Mouse (Mus musculus) lung, embryonic 16.5 days (tissue): ENCODE data around the gene Gm30083. TPM values are rescaled to one million over a fixed set of nuclear protein-coding genes. Genes with fewer than 3 reads are reported as not detected.

Source experiments
- ATAC-seq: fragments of 200-750 bp; cut with Nextera tagmentation; 2 replicates; pipeline ENCODE4 v1.8.0; 2017; ENCODE audit warnings: low read depth, mild to moderate bottlenecking, moderate library complexity
- H3K27ac ChIP-seq: fragments of 300-500 bp; sonication (generic); 2 replicates; pipeline ENCODE4 v1.5.1; 2014; ENCODE audit warnings: mild to moderate bottlenecking, control low read depth, low read length
- H3K27me3 ChIP-seq: fragments of 300-500 bp; sonication (generic); 2 replicates; pipeline ENCODE4 v1.6.1; 2014; ENCODE audit warnings: low read depth, low read length, mixed read lengths; ENCODE audit not compliant: control insufficient read depth, insufficient read depth
- H3K36me3 ChIP-seq: fragments of 300-500 bp; sonication (generic); 2 replicates; pipeline ENCODE4 v1.6.1; 2014; ENCODE audit warnings: low read length; ENCODE audit not compliant: control insufficient read depth, insufficient read depth
- H3K4me1 ChIP-seq: fragments of 300-500 bp; sonication (generic); replicated peaks from 2 replicates; pipeline ENCODE4 v1.6.1; 2014; ENCODE audit warnings: low read length, mixed read lengths; ENCODE audit not compliant: control insufficient read depth, insufficient read depth
- H3K4me2 ChIP-seq: fragments of 300-500 bp; sonication (generic); 2 replicates; pipeline ENCODE4 v1.6.1; 2014; ENCODE audit warnings: low read depth, low read length, control low read depth
- H3K4me3 ChIP-seq: fragments of 300-500 bp; sonication (generic); 2 replicates; pipeline ENCODE4 v1.5.1; 2014; ENCODE audit warnings: mild to moderate bottlenecking, low read length, control low read depth
- H3K9ac ChIP-seq: fragments of 300-500 bp; sonication (generic); 2 replicates; pipeline ENCODE4 v1.6.1; 2014; ENCODE audit warnings: low read length, control low read depth
- H3K9me3 ChIP-seq: fragments of 300-500 bp; sonication (generic); 2 replicates; pipeline ENCODE4 v1.6.1; 2016; ENCODE audit warnings: low read length; ENCODE audit not compliant: control insufficient read depth
- WGBS: fragments of 180-500 bp; shearing (Covaris S2); extraction: QIAGEN DNeasy Blood & Tissue Kit; methylation state at CpG from one replicate; pipeline ENCODE4 v1.1.7; 2014; 5-methylcytosine and 5-hydroxymethylcytosine counted together
- polyA plus RNA-seq: library from polyadenylated mRNA; unstranded; fragments of >200 nt; fragmentation: Nextera tagmentation; extraction: Ambion mirVana; gene quantifications from 2 replicates; pipeline ENCODE4 v1.2.1, GENCODE M21; 2015

Gm30083 gene
- polyA plus RNA-seq, result not detected in 2 replicates

GRCm38 (mm10) chr14:34015063-34015462 is at the start of gene Gm30083:
Gene Gm30083, minus strand, starts transcription at chr14:34015182.
- ATAC-seq, result no peak
- Histone ChIP-seq H3K4me3 (no peak within 1 kb of the TSS), H3K9ac (no peak within 1 kb of the TSS), H3K4me2 (no peak within 1 kb of the TSS), H3K27ac (no peak within 1 kb of the TSS), H3K4me1 (no peaks in the 10 kb centered on the region), H3K36me3 (no peaks in the 10 kb centered on the region), H3K9me3 (no peaks in the 10 kb centered on the region), H3K27me3 (no peaks in the 10 kb centered on the region)
- 88% methylated on average over 3 of the region's 3 CpGs for WGBS

DNA sequence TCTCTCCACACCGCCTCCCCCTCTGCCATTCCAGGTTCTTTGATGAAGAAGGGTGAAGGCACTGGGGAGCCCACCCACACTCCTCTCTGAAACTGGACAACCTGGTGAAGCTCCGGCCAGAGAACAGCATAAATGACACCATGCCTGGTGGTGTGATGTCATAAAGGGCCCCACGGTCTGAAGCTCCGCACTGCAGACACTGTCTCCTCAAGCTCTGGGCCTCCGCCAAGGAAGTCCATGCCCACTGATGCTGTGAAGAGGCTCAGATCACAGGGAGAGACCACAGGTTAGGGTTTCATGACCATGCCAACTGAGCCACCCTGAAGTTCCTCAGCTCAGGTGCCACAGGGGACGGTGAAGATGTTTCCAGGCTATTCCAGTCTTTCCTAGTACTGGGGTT is 37.5 kb upstream of the Gm30083 start, which contains the start of gene Antxrl:
Antxrl (plus strand) TSS at position 192 of the 400 bp plus-strand sequence.
- Histone ChIP-seq H3K4me3 (no peak within 1 kb of the TSS), H3K9ac (no peak within 1 kb of the TSS), H3K4me1 (no peaks in the 10 kb centered on the region), H3K27me3 (no peaks in the 10 kb centered on the region), H3K9me3 (no peaks in the 10 kb centered on the region), H3K27ac (no peak within 1 kb of the TSS), H3K4me2 (no peak within 1 kb of the TSS), H3K36me3 (no peaks in the 10 kb centered on the region)
- ATAC-seq, result no peak
- WGBS, result 82% methylated on average over 6 of the region's 6 CpGs

DNA sequence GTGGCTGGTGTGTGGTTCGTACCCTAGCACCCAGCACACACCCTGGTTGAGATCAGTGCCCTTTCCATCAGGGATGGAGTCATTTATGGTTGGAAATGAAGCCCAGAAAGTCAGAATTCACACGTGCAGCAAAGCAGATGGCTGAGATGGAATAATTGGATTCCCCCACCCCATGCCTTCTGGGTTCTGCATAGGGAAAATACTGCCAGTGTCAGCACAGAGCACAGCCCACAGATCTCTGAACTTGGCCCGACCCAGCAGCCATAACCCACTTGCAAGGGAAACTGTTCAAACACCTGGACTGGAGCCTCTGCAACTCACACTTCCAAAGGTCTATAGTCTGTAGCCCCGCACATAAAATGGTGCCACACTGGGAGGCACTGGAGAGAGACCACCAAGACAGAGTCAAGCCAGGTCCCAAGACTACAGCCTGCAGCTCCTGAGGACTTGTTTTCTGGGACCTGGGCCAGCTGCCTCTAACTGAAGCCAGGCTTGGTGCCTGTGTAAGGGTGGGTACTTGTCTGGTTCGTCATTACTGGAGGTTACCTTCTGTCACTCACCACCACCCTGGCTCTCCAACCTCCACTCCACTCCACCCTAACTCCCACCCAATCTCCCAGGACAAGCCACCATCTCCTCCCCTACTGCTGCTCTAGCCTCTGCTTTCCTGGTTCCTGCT is 35.3 kb upstream of the Gm30083 start:
- ATAC-seq, result no peak
- H3K27me3 ChIP-seq, result no peaks in the 10 kb centered on the region
- no peak overlapping the region for H3K4me3 ChIP-seq
- H3K9ac ChIP-seq, result no peak overlapping the region
- H3K4me1 ChIP-seq, result no peaks in the 10 kb centered on the region
- no peaks in the 10 kb centered on the region for H3K9me3 ChIP-seq
- H3K36me3 ChIP-seq, result no peaks in the 10 kb centered on the region
- no peak overlapping the region for H3K27ac ChIP-seq
- 65% methylated on average over 5 of the region's 5 CpGs for WGBS
- no peak overlapping the region for H3K4me2 ChIP-seq

GRCm38 (mm10) chr14:34043341-34043740 is 28.4 kb upstream of the Gm30083 start:
- H3K9ac ChIP-seq, result no peak overlapping the region
- H3K27ac ChIP-seq, result no peak overlapping the region
- no peaks in the 10 kb centered on the region for H3K4me1 ChIP-seq
- no peaks in the 10 kb centered on the region for H3K9me3 ChIP-seq
- H3K4me2 ChIP-seq, result no peak overlapping the region
- H3K36me3 ChIP-seq, result no peaks in the 10 kb centered on the region
- H3K27me3 ChIP-seq, result no peaks in the 10 kb centered on the region
- WGBS, result 37% methylated on average over 3 of the region's 3 CpGs
- ATAC-seq, result no peak
- H3K4me3 ChIP-seq, result no peak overlapping the region

- WGBS, result 71% methylated on average over 4 of the region's 4 CpGs
- Histone ChIP-seq H3K4me3 (no peak overlapping the region), H3K4me1 (no peaks in the 10 kb centered on the region), H3K9ac (no peak overlapping the region), H3K27me3 (no peaks in the 10 kb centered on the region), H3K27ac (no peak overlapping the region), H3K4me2 (no peak overlapping the region), H3K9me3 (no peaks in the 10 kb centered on the region), H3K36me3 (no peaks in the 10 kb centered on the region)
- ATAC-seq, result no peak
Measured at GRCm38 (mm10) chr14:34041241-34041640, 26.3 kb upstream of the Gm30083 start.

GRCm38 (mm10) chr14:34033841-34034610 is 19.0 kb upstream of the Gm30083 start:
- no peak for ATAC-seq
- no peak overlapping the region for H3K4me3 ChIP-seq
- H3K27me3 ChIP-seq, result no peaks in the 10 kb centered on the region
- no peak overlapping the region for H3K9ac ChIP-seq
- H3K9me3 ChIP-seq, result no peaks in the 10 kb centered on the region
- no peak overlapping the region for H3K4me2 ChIP-seq
- no peaks in the 10 kb centered on the region for H3K36me3 ChIP-seq
- no peak overlapping the region for H3K27ac ChIP-seq
- 77% methylated on average over 8 of the region's 8 CpGs for WGBS
- no peaks in the 10 kb centered on the region for H3K4me1 ChIP-seq

GRCm38 (mm10) chr14:34026710-34027109 is 11.7 kb upstream of the Gm30083 start:
- Histone ChIP-seq H3K27ac (no peak overlapping the region), H3K4me1 (no peaks in the 10 kb centered on the region), H3K36me3 (no peaks in the 10 kb centered on the region), H3K9me3 (peaks cover 2% of the 10 kb centered on the region; the same call in 1 of the 2 replicates), H3K4me3 (no peak overlapping the region), H3K9ac (no peak overlapping the region), H3K27me3 (no peaks in the 10 kb centered on the region), H3K4me2 (no peak overlapping the region)
- no peak for ATAC-seq
- WGBS, result 16% methylated on average over 2 of the region's 2 CpGs

GRCm38 (mm10) chr14:34016938-34017337 is 2.0 kb upstream of the Gm30083 start:
- no peak for ATAC-seq
- H3K27me3 ChIP-seq, result no peaks in the 10 kb centered on the region
- WGBS, result 86% methylated on average over 2 of the region's 2 CpGs
- H3K27ac ChIP-seq, result no peak overlapping the region
- H3K9ac ChIP-seq, result no peak overlapping the region
- H3K4me3 ChIP-seq, result no peak overlapping the region
- H3K4me2 ChIP-seq, result no peak overlapping the region
- H3K4me1 ChIP-seq, result no peaks in the 10 kb centered on the region
- no peaks in the 10 kb centered on the region for H3K36me3 ChIP-seq
- no peaks in the 10 kb centered on the region for H3K9me3 ChIP-seq

DNA sequence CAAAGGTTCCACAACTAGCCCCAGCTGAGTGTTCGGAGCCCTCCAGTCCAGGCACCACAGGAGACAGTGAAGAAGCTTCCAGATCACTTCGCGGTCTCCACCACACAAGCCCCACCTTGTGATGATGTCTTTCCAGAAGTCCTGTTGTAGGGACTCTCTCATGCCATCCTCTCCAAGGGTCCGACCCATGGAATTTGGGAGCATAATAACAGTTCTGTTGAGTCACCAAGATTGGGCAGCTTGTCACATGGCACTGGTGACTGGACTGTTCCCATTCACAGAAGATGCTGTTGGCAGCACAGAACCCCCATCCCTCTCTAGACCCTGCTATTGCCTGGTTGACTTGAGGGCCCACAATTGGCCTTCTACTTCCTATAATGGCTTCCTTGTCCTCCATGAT is 1.4 kb upstream of the Gm30083 start, which contains the start of gene Gm5460:
Gm5460 (plus strand) TSS at position 378 of the 400 bp plus-strand sequence.
- 86% methylated on average over 4 of the region's 4 CpGs for WGBS
- H3K4me1 ChIP-seq, result no peaks in the 10 kb centered on the region
- H3K9me3 ChIP-seq, result no peaks in the 10 kb centered on the region
- H3K4me3 ChIP-seq, result no peak within 1 kb of the TSS
- no peaks in the 10 kb centered on the region for H3K27me3 ChIP-seq
- H3K27ac ChIP-seq, result no peak within 1 kb of the TSS
- no peak within 1 kb of the TSS for H3K9ac ChIP-seq
- no peak for ATAC-seq
- no peak within 1 kb of the TSS for H3K4me2 ChIP-seq
- H3K36me3 ChIP-seq, result no peaks in the 10 kb centered on the region
